Mouse (Mus musculus): ENCODE measurements at regions not wholly inside any gene's neighbourhood (a gene's known extent, or its start where the extent isn't known, plus 50 kb on each side); places are given as distances from the start of the nearest gene placed in this dataset.
A peak's percentile ranks its signal among the peaks of the same experiment; 100 is the strongest.

GRCm38 (mm10) chrX:39433918-39434317 is 87.9 kb downstream of the Cypt15 start:
- DNase-seq (ENCODE audit: low read depth), result peak; percentile 0
- TF ChIP-seq CTCF (IDR thresholded peaks at IDR 0.05; ENCODE audit: borderline replicate concordance, extremely low read depth, insufficient read depth, insufficient read length), result no peak
- TF ChIP-seq POLR2A (IDR thresholded peaks at IDR 0.05; ENCODE audit: borderline replicate concordance, extremely low read depth, insufficient read depth, insufficient read length, poor library complexity, severe bottlenecking), result no peak
